Mouse (Mus musculus) macrophage (primary cell): ENCODE measurements around the gene Tmed4. TPM values are rescaled to one million over a fixed set of nuclear protein-coding genes. Genes with fewer than 3 reads are reported as not detected.
"Not testable (repeated sequence)": the region's sequence is repeated elsewhere in the genome, so short reads cannot be mapped to it uniquely, and the experiment has no call there.

Source experiments
- H3K27ac ChIP-seq: fragments of 350-480 bp; formaldehyde crosslinking; 2 replicates; pipeline ENCODE4 v1.9.0; 2021
- H3K36me3 ChIP-seq: fragments of 350-480 bp; formaldehyde crosslinking; 2 replicates; pipeline ENCODE4 v1.9.0; 2021; ENCODE audit errors: inconsistent target
- H3K4me3 ChIP-seq: fragments of 350-480 bp; formaldehyde crosslinking; 2 replicates; pipeline ENCODE4 v1.9.0; 2021; ENCODE audit errors: inconsistent target
- H3K79me2 ChIP-seq: fragments of 350-480 bp; formaldehyde crosslinking; 2 replicates; pipeline ENCODE4 v1.9.0; 2021; ENCODE audit errors: inconsistent target
- WGBS: methylation state at CpG from one replicate; pipeline ENCODE4 v1.1.7; 2026; ENCODE audit warnings: inconsistent platforms; ENCODE audit not compliant: missing documents; 5-methylcytosine and 5-hydroxymethylcytosine counted together
- polyA plus RNA-seq: library from polyadenylated mRNA; stranded (reverse); fragments of 250-400 nt; gene quantifications from 3 replicates; pipeline ENCODE4 v1.2.4, GENCODE M21; 2018; ENCODE audit warnings: inconsistent platforms

The Tmed4 gene
- polyA plus RNA-seq, 1 experiment from 2014 or later, result 45.3 TPM

DNA sequence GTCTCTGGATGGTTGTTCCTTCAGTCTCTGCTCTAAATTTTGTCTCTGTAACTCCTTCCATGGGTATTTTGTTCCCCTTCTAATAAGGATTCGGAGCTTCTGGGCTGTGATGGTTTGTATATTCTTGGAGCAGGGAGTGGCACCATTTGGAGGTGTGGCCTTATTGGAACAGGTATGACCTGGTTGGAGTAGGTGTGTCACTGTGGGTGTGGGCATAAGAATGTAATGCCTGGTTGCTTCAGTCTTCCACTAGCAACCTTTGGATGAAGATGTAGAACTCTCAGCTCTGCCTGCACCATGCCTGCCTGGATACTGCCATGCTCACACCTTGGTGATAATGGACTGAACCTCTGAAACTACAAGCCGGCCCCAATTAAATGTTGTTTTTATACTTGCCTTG is 20.1 kb downstream of the Tmed4 start:
- H3K79me2 ChIP-seq, H3K4me3 ChIP-seq, H3K27ac ChIP-seq: not testable (repeated sequence)
- 92% methylated on average over 2 of the region's 2 CpGs for WGBS
- H3K36me3 ChIP-seq, result peaks cover 15% of the 10 kb centered on the region

DNA sequence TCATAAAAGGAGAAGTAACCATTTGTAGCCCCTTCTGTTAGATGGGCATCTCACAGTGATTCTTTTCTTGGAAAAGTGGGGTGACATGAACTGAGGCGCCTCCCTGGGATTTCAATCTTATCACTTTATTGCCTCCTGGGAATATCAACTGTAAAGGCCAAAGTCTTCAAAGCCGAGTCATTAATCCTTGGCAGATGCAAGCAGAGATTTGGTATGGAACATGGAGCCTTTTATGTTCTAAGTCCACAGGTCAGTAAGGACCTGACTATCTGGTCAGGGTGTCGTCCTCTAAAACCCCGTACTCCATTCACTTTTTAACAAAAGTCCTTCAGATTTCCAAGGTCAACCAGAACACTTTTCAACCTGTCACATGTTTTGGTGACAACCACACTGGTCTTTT is 21.8 kb downstream of the Tmed4 start:
- 89% methylated on average over 4 of the region's 4 CpGs for WGBS
- no peak overlapping the region for H3K27ac ChIP-seq
- H3K79me2 ChIP-seq, result no peaks in the 10 kb centered on the region

DNA sequence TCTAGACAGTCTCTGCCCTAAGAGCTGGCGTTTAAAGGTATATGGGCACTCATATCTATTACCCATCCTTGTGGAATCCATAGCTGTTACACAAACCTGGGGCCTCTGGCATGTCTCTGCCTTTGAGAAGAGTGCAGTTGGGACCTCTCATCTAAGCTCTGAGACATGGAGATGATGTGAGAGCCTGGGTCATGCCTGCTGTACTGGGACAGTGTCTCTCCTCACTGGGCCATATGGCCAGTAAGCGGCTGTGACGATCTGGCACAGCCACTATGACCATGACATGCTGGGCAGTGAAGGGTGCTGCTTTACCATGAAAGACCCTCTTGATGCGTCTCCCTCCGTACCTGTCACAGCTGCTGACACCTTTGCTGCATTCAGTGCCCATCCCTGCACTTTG is 22.4 kb downstream of the Tmed4 start:
- Histone ChIP-seq H3K4me3 (no peak overlapping the region), H3K79me2 (no peaks in the 10 kb centered on the region), H3K36me3 (no peaks in the 10 kb centered on the region), H3K27ac (no peak overlapping the region)
- 89% methylated on average over 5 of the region's 5 CpGs for WGBS

More for the DNA sequence above, 21.8 kb downstream of the Tmed4 start:
- Histone ChIP-seq H3K4me3 (no peak overlapping the region), H3K36me3 (no peaks in the 10 kb centered on the region)

DNA sequence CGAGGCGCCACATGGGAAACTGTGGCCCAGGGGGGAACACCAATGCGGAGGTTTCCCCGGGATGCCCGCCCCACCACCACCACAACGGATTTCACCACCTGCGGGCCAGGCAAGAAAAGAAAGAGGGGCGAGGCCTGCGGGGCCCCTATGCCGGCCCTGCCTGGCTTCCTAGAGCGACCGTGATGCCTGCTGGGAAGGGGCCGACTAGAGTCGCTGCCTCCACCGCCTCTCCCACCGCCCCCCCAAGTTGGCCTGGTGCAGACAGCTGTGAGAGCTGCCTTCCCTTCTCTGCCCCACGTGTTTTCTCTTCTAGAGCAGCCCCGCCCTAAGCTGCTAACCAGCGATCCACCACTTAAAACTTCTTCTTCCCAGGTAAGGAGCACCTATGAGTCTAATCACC is 30.0 kb downstream of the Tmed4 start:
- H3K4me3 ChIP-seq, result no peak overlapping the region
- H3K36me3 ChIP-seq, result no peaks in the 10 kb centered on the region
- 76% methylated on average over 18 of the region's 19 CpGs for WGBS
- H3K79me2 ChIP-seq, result no peaks in the 10 kb centered on the region
- H3K27ac ChIP-seq, result no peak overlapping the region

GRCm38 (mm10) chr11:6233025-6233424 is 41.6 kb downstream of the Tmed4 start:
- Histone ChIP-seq H3K4me3 (no peak overlapping the region), H3K36me3 (no peaks in the 10 kb centered on the region), H3K79me2 (no peaks in the 10 kb centered on the region), H3K27ac (no peak overlapping the region)
- WGBS, result 89% methylated on average over 4 of the region's 4 CpGs

DNA sequence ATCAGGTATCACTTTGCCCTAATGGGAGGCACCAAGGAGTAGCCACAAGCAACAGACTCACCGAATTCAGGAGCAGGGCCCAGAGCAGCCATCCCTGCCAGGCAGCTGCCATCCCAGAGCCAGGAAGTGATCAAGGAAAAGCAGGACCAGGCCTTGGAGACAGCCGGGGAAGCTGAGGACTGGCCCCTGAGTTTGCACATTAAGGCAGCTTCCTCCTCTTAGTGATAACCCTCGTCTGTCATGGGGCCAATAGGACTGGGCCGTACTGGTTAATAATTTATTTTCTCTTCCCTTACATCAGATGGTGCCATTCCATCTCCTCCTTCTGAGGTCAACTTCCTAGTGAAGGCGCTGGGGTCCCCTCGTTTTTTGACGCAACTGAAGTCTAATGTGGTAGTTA is 44.7 kb downstream of the Tmed4 start, which contains the start of gene Npc1l1:
Gene Npc1l1 (minus strand): TSS at position 132 of the 400 bp plus-strand sequence.
- no peak within 1 kb of the TSS for H3K27ac ChIP-seq
- H3K36me3 ChIP-seq, result no peaks in the 10 kb centered on the region
- H3K79me2 ChIP-seq, result no peaks in the 10 kb centered on the region
- WGBS, result 82% methylated on average over 7 of the region's 7 CpGs
- H3K4me3 ChIP-seq, result no peak within 1 kb of the TSS

- Histone ChIP-seq H3K36me3 (no peaks in the 10 kb centered on the region), H3K27ac (no peak overlapping the region), H3K79me2 (no peaks in the 10 kb centered on the region), H3K4me3 (no peak overlapping the region)
- 88% methylated on average over 14 of the region's 14 CpGs for WGBS
Observed at GRCm38 (mm10) chr11:6224541-6225229, 50.0 kb downstream of the Tmed4 start.

DNA sequence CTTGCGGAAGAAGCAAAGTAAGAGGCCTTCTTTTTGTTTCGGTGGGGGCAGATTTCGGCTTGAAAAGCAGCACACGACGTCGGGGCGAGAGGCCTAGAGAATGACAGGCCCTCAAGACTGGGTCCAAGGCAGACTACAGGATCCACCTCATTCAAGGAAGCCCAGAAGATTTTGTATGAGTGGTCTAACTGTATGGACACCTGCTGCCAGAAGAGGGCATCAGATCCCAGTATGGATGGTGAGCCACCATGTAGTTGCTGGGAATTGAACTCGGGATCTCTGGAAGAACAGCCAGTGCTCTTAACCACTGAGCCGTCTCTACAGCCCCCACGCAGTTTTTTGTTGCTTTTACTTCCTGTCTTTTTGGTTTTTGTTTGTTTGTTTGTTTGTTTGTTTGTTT is 52.5 kb downstream of the Tmed4 start:
- Histone ChIP-seq H3K4me3 (no peak overlapping the region), H3K79me2 (no peaks in the 10 kb centered on the region), H3K36me3 (no peaks in the 10 kb centered on the region), H3K27ac (no peak overlapping the region)
- WGBS, result 96% methylated on average over 10 of the region's 10 CpGs

Other genes starting within 250 kb of the Tmed4 start
- 0.38 to 1.3 TPM (median 0.62 TPM) in 3 replicates for gene Camk2b, start 208.5 kb downstream of the Tmed4 start, polyA plus RNA-seq
- not detected in 3 replicates for gene A730071L15Rik, start 74.8 kb downstream of the Tmed4 start, polyA plus RNA-seq
- gene Nudcd3, start 74.5 kb downstream of the Tmed4 start, polyA plus RNA-seq, result 26.1 to 35.2 TPM (median 27.7 TPM) in 3 replicates
- 0.03 TPM in 1 of 3 replicates, not detected in the others for gene Npc1l1, start 44.7 kb downstream of the Tmed4 start, polyA plus RNA-seq
- 13.2 to 43.0 TPM (median 17.6 TPM) in 3 replicates for gene Ddx56, start 7.1 kb downstream of the Tmed4 start, polyA plus RNA-seq
- gene Ogdh, start 16.8 kb upstream of the Tmed4 start, polyA plus RNA-seq, result 73.2 to 90.4 TPM (median 78.8 TPM) in 3 replicates
- gene Zmiz2, start 114.2 kb upstream of the Tmed4 start, polyA plus RNA-seq, result 38.6 to 57.7 TPM (median 48.1 TPM) in 3 replicates
- 1,329 to 2,132 TPM (median 1,766 TPM) in 3 replicates for gene Ppia, start 140.6 kb upstream of the Tmed4 start, polyA plus RNA-seq
- 15.4 to 35.4 TPM (median 22.4 TPM) in 3 replicates for gene H2afv, start 169.6 kb upstream of the Tmed4 start, polyA plus RNA-seq
- 23.4 to 30.1 TPM (median 28.8 TPM) in 3 replicates for gene Purb, start 201.0 kb upstream of the Tmed4 start, polyA plus RNA-seq
- 54.3 to 64.8 TPM (median 54.5 TPM) in 3 replicates for gene Myo1g, start 246.1 kb upstream of the Tmed4 start, polyA plus RNA-seq